Comparison of ENCODE assay signal across 8 mouse cellular contexts in genomic region chr4:100778082-100778481, GRCm38 (mm10). TPM values are rescaled to one million over a fixed set of nuclear protein-coding genes. Genes with fewer than 3 reads are reported as not detected.
DNase-seq lines count a peak whose midpoint lies in the region; ATAC-seq and TF ChIP-seq lines count a peak whose summit lies in the region.

No protein-coding gene starts in this region.

- no peaks in the 10 kb centered on the region for H3K36me3 ChIP-seq in ES-E14 (ENCODE audit: control insufficient read depth, insufficient read depth, low read length, poor library complexity, severe bottlenecking)
- H3K36me3 ChIP-seq in heart, postnatal 0 days (replicated peaks; ENCODE audit: control insufficient read depth, insufficient read depth, low read length): no peaks in the 10 kb centered on the region
- H3K36me3 ChIP-seq in liver, postnatal 0 days (replicated peaks; ENCODE audit: insufficient read depth, low read length): no peaks in the 10 kb centered on the region

- H3K9ac ChIP-seq in ES-E14 (ENCODE audit: insufficient read depth, low read depth, low read length, poor library complexity, severe bottlenecking): peak overlapping the region; percentile 62; the same call in 1 of the 2 replicates
- peak overlapping the region; percentile 80 for H3K9ac ChIP-seq in heart, postnatal 0 days (replicated peaks; ENCODE audit: low read depth, low read length)
- H3K9ac ChIP-seq in liver, postnatal 0 days (replicated peaks): no peak overlapping the region

- H3K4me2 ChIP-seq in heart, postnatal 0 days (ENCODE audit: low read depth, low read length): peak overlapping the region; percentile 98
- peak overlapping the region; percentile 81 for H3K4me2 ChIP-seq in liver, postnatal 0 days (ENCODE audit: low read depth, low read length)

- H3K27me3 ChIP-seq in heart, postnatal 0 days (ENCODE audit: control insufficient read depth, insufficient read depth, low read length): no peaks in the 10 kb centered on the region
- H3K27me3 ChIP-seq in liver, postnatal 0 days (ENCODE audit: insufficient read depth, low read length): peaks cover 41% of the 10 kb centered on the region

- ATAC-seq in heart, postnatal 0 days (ENCODE audit: insufficient read depth, low read depth): no peak
- no peak for ATAC-seq in liver, postnatal 0 days
- no peak for ATAC-seq in monocyte, adult 5-6 weeks (replicated peaks; ENCODE audit: insufficient number of reproducible peaks, low FRiP score, low TSS enrichment, poor library complexity, severe bottlenecking)

- peaks cover 0 to 12% of the 10 kb centered on the region in 2 experiments; a peak in 2 of 4 replicates for H3K4me1 ChIP-seq in ES-E14 (ENCODE audit: control insufficient read depth in 2 of 2, insufficient read depth in 2 of 2, low read length in 2 of 2, poor library complexity in 1 of 2)
- H3K4me1 ChIP-seq in heart, postnatal 0 days (ENCODE audit: control insufficient read depth, insufficient read depth): peaks cover 33% of the 10 kb centered on the region
- H3K4me1 ChIP-seq in liver, postnatal 0 days (ENCODE audit: insufficient read depth): peaks cover 7% of the 10 kb centered on the region; the same call in 1 of the 2 replicates

- no peak overlapping the region for H3K27ac ChIP-seq in ES-E14 (ENCODE audit: insufficient read depth, low read depth, low read length, poor library complexity, severe bottlenecking)
- peak overlapping the region; percentile 89; the same call in 1 of the 2 replicates for H3K27ac ChIP-seq in heart, postnatal 0 days (ENCODE audit: low read depth)
- no peak overlapping the region for H3K27ac ChIP-seq in liver, postnatal 0 days (ENCODE audit: low read depth)

- DNase-seq in cerebellum, postnatal 10 days: peak; percentile 22 to 28
- no peak for DNase-seq in cerebellum, postnatal 4 days (ENCODE audit: low spot score in 2 of 2)
- DNase-seq in ES-E14 (ENCODE audit: low read depth, low spot score): no peak
- DNase-seq in heart, postnatal 0 days (ENCODE audit: low spot score): no peak
- DNase-seq in liver, postnatal 0 days: no peak
- DNase-seq in gastrocnemius, postnatal 10 days: no peak
- DNase-seq in adrenal gland, postnatal 25 days: no peak

- TF ChIP-seq CTCF in heart, postnatal 0 days (IDR thresholded peaks at IDR 0.05; ENCODE audit: low read depth): no peak
- no peak for TF ChIP-seq CTCF in liver, postnatal 0 days (IDR thresholded peaks at IDR 0.05; ENCODE audit: low read depth)

- no peaks in the 10 kb centered on the region for H3K9me3 ChIP-seq in ES-E14 (ENCODE audit: control insufficient read depth, insufficient read depth, low read depth, low read length)
- 0 out of 2 replicates have a peak, but pooled peaks cover 3% of the 10 kb centered on the region for H3K9me3 ChIP-seq in heart, postnatal 0 days (replicated peaks; ENCODE audit: control insufficient read depth, low read length)
- H3K9me3 ChIP-seq in liver, postnatal 0 days (ENCODE audit: low read length): no peaks in the 10 kb centered on the region

- H3K4me3 ChIP-seq in ES-E14 (ENCODE audit: insufficient read depth in 1 of 2, low read depth in 1 of 2, low read length in 2 of 2, poor library complexity in 1 of 2, severe bottlenecking in 1 of 2): peak overlapping the region; percentile 77 to 80
- H3K4me3 ChIP-seq in heart, postnatal 0 days (ENCODE audit: low read depth, low read length): peak overlapping the region; percentile 88
- peak overlapping the region; percentile 57 for H3K4me3 ChIP-seq in liver, postnatal 0 days (ENCODE audit: low read depth, low read length)

- 17% methylated on average over 16 of the region's 16 CpGs for WGBS in heart, postnatal 0 days
- 8% methylated on average over 16 of the region's 16 CpGs for WGBS in liver, postnatal 0 days (ENCODE audit: insufficient replicate concordance)

- in situ Hi-C loops in ES-E14 (cut with MboI; ENCODE audit: low sequenced_read_pairs in 2 of 2, unreplicated experiment in 2 of 2): no loop called here

- TF ChIP-seq EP300 in heart, postnatal 0 days (IDR thresholded peaks at IDR 0.05; ENCODE audit: low read depth): no peak
- no peak for TF ChIP-seq EP300 in liver, postnatal 0 days (IDR thresholded peaks at IDR 0.05; ENCODE audit: low read depth)

TF ChIP-seq in ES-E14, 5 proteins besides CTCF, POLR2A, EP300 and RAD21:
- TF ChIP-seq ZNF384 (IDR thresholded peaks at IDR 0.05; ENCODE audit: low read depth, low read length) (no peak), ZC3H11A (IDR thresholded peaks at IDR 0.05; ENCODE audit: borderline replicate concordance, low read depth, low read length) (no peak), CHD2 (IDR thresholded peaks at IDR 0.05; ENCODE audit: low read depth, low read length) (no peak), MAFK (IDR thresholded peaks at IDR 0.05; ENCODE audit: insufficient read depth, low read depth, low read length) (no peak), HCFC1 (IDR thresholded peaks at IDR 0.05; ENCODE audit: borderline replicate concordance, insufficient read depth, low read length) (no peak)

RNA-seq across cellular contexts. Expression of gene Cachd1, which starts 1.6 kb away (rescaled TPM):
- total RNA-seq in ES-E14 (2012; rRNA removed): 7.6 and 10.6 TPM in 2 replicates
- total RNA-seq in heart, postnatal 0 days (2014; rRNA removed; ENCODE audit: low replicate concordance): 11.3 and 15.5 TPM in 2 replicates
- polyA plus RNA-seq in heart, postnatal 0 days (2015; fragmentation: Nextera tagmentation; extraction: Ambion mirVana): 2.2 and 3.1 TPM in 2 replicates
- polyA plus RNA-seq in liver, postnatal 0 days (2015; fragmentation: Nextera tagmentation; extraction: Ambion mirVana): 4.0 and 4.2 TPM in 2 replicates
- total RNA-seq in gastrocnemius, postnatal 10 days (2021): 1 to 10 TPM; 7.4 to 7.7 TPM
- 8.7 and 16.2 TPM in 2 replicates for total RNA-seq in adrenal gland, postnatal 25 days (2021)
- 0.19 TPM in 1 of 3 replicates, not detected in the others for total RNA-seq in monocyte, adult 5-6 weeks (2017)

Comparison
In these comparisons a context has a peak if more than half of its experiments do, and no peak if none do; other contexts are left out.
1. DNase-seq: peak in cerebellum, postnatal 10 days (2 of 2); none in cerebellum, postnatal 4 days (0 of 2), ES-E14 (single experiment), heart, postnatal 0 days (single experiment), liver, postnatal 0 days (single experiment), gastrocnemius, postnatal 10 days (single experiment) and adrenal gland, postnatal 25 days (single experiment).
2. Peak in every context shown above with its lines, with median percentiles within 50 percentile points of each other: H3K4me3 ChIP-seq.